Mouse (Mus musculus): Measurements from ENCODE around the gene Serac1. TPM values are rescaled to one million over a fixed set of nuclear protein-coding genes. Genes with fewer than 3 reads are reported as not detected.

Serac1 gene
- 1.4 and 2.8 TPM in 2 replicates for polyA plus RNA-seq (2011; ENCODE audit: insufficient read depth, insufficient read length, low replicate concordance, missing spikeins)

DNA sequence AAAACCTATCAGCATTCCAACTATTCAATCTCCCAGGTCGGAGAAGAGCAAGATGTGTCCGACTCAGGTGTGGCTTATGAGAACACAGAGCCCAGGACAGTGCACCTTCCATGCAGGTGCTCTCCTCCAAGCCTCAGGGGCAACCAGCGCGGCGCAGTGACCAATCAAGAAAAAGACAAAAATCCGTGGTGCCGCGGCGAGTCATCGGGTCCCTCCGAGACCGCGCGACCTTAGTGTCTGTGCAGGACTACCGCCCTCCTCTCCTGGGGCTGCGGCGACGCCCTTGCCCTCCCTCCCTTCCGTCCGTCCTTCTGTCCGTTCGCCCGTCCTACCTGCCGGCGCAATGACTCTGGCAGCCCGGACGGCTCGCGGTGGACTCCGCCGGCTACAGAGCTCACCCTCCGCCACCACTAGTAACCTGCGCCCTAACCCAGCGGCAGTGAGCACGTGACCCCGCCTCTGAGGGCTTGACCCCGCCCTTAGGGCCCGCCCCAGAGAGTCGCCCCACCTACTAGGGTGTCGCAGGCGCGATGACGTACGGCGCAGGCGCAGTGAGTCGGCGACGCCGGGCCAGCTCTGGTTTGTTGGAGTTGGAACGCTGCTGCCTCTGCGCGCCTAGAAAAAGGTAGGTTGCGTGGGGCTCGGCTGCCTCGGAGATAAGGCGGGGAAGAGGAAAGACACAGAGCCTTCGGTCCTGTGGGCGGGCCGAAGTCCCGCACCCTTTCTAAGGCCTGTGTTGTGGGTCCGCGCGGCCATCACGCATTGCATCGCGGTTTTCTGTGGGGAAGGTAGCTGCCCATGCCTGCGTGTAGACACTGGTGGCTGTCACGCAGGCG, at the start of gene Serac1, which contains the start of gene Gtf2h5:
Serac1 (minus strand) TSS at position 455 of the 836 bp plus-strand sequence.
Gtf2h5 (plus strand) TSS at position 500 of the 836 bp plus-strand sequence.
- Histone ChIP-seq H3K4me3 (replicated peaks; ENCODE audit: control insufficient read depth, low read depth, low read length) (peak within 1 kb of the TSS; percentile 93), H3K4me1 (ENCODE audit: control insufficient read depth, insufficient read depth, low read length) (peaks cover 2% of the 10 kb centered on the region; the same call in 1 of the 2 replicates), H3K27ac (ENCODE audit: control insufficient read depth, insufficient read depth, low read depth, low read length, poor library complexity) (peak within 1 kb of the TSS; percentile 90)
- under 1% methylated on average over 70 of the region's 70 CpGs for WGBS
- peak; percentile 13; the same call in 1 of the 2 replicates for TF ChIP-seq CTCF (IDR thresholded peaks at IDR 0.05; ENCODE audit: control insufficient read depth, insufficient read depth, low read length)
- peak; percentile 84; the same call in 1 of the 2 replicates for TF ChIP-seq POLR2A (IDR thresholded peaks at IDR 0.05; ENCODE audit: borderline replicate concordance, control insufficient read depth, low read depth, low read length)

DNA sequence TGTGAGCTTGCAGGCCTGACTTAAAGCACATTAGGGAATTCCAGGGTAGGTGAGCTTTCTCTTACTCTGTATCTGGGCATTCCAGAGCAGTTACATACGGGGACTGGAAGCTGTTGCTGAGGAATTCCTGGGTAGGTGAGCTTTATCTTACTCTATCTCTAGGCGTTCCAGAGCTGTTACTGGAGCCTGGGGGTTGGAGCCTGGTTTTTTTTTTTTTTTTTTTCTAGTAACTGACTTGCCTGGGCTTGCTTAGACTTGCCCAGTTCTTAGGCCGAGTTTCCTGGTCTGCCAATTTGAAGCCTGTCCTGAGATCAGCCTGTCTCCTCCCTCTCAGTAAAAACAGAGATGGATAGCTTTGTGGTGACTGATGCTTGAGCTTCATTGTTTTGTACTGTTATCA, 48.5 kb upstream of the Serac1 start:
- no peak for TF ChIP-seq POLR2A (IDR thresholded peaks at IDR 0.05; ENCODE audit: borderline replicate concordance, control insufficient read depth, low read depth, low read length)
- 57% methylated on average over 3 of the region's 3 CpGs for WGBS
- no peak overlapping the region for H3K27ac ChIP-seq (ENCODE audit: control insufficient read depth, insufficient read depth, low read depth, low read length, poor library complexity)
- no peaks in the 10 kb centered on the region for H3K4me1 ChIP-seq (ENCODE audit: control insufficient read depth, insufficient read depth, low read length)
- no peak overlapping the region for H3K4me3 ChIP-seq (replicated peaks; ENCODE audit: control insufficient read depth, low read depth, low read length)

DNA sequence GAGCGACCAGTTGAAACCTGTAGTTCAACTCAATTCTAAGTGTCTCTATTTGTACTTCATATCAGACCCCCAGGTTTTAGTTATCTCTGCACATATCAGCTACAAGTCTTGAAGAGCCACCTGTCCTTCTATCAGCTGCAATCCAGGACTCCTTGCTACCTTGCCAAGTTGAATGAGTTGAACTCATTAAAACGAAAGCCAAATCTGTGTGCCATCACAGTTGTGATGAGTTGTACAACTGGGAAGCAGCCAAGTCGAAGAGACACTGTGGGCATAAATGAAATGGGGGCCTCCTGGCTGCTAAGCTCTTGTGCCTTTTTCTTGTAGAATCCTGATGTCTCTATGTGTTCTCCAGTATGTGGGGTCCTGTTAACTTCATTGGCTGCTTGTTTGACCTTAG, 45.9 kb upstream of the Serac1 start:
- TF ChIP-seq CTCF (IDR thresholded peaks at IDR 0.05; ENCODE audit: control insufficient read depth, insufficient read depth, low read length) (no peak), POLR2A (IDR thresholded peaks at IDR 0.05; ENCODE audit: borderline replicate concordance, control insufficient read depth, low read depth, low read length) (no peak)
- 80% methylated on average over 3 of the region's 3 CpGs for WGBS
- H3K4me1 ChIP-seq (ENCODE audit: control insufficient read depth, insufficient read depth, low read length), result no peaks in the 10 kb centered on the region
- H3K4me3 ChIP-seq (replicated peaks; ENCODE audit: control insufficient read depth, low read depth, low read length), result no peak overlapping the region
- H3K27ac ChIP-seq (ENCODE audit: control insufficient read depth, insufficient read depth, low read depth, low read length, poor library complexity), result no peak overlapping the region

DNA sequence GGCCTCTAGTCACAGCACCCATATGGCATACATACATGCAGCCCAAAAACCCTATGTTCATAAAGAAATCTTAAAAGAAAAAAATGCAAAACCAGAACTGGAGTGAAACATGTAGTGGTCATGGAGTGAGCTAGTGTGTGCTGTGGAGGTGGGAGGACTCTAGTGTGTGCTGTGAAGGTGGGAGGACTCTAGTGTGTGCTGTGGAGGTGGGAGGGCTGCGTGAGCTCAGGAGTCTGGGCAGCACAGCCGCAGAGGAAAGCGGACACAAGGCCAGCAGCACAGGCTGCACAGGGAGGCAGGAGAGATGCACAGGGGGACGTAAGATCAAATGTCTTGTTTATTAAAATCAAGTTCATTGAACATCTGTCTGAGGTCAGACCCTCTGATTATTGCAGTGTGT, 44.2 kb upstream of the Serac1 start:
- no peak for TF ChIP-seq POLR2A (IDR thresholded peaks at IDR 0.05; ENCODE audit: borderline replicate concordance, control insufficient read depth, low read depth, low read length)
- TF ChIP-seq CTCF (IDR thresholded peaks at IDR 0.05; ENCODE audit: control insufficient read depth, insufficient read depth, low read length), result no peak
- no peak overlapping the region for H3K27ac ChIP-seq (ENCODE audit: control insufficient read depth, insufficient read depth, low read depth, low read length, poor library complexity)
- H3K4me3 ChIP-seq (replicated peaks; ENCODE audit: control insufficient read depth, low read depth, low read length), result no peak overlapping the region
- H3K4me1 ChIP-seq (ENCODE audit: control insufficient read depth, insufficient read depth, low read length), result no peaks in the 10 kb centered on the region
- 92% methylated on average over 4 of the region's 4 CpGs for WGBS

DNA sequence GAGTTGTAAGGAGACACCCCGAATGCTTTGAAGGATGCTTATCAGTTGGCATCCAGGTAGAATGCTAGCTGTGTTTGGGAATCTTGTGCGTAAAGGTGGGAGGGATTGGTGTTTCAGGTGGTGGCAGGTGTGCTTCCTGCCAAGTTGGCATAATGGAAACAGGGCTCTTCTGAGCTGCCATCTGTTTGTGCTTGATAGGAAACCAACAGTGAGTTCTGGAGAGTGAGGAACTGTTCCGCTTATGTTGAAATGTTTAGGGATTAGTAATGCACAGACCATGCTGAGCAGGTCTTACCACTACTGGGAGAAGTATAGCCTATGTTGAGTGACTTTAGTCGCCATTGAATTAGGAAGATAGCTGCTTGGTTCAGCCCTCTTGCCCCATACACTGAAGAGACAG, 39.3 kb upstream of the Serac1 start:
- Histone ChIP-seq H3K4me3 (replicated peaks; ENCODE audit: control insufficient read depth, low read depth, low read length) (no peak overlapping the region), H3K4me1 (ENCODE audit: control insufficient read depth, insufficient read depth, low read length) (no peaks in the 10 kb centered on the region), H3K27ac (ENCODE audit: control insufficient read depth, insufficient read depth, low read depth, low read length, poor library complexity) (no peak overlapping the region)
- no peak for TF ChIP-seq POLR2A (IDR thresholded peaks at IDR 0.05; ENCODE audit: borderline replicate concordance, control insufficient read depth, low read depth, low read length)
- no peak for TF ChIP-seq CTCF (IDR thresholded peaks at IDR 0.05; ENCODE audit: control insufficient read depth, insufficient read depth, low read length)
- 82% methylated on average over 4 of the region's 4 CpGs for WGBS

DNA sequence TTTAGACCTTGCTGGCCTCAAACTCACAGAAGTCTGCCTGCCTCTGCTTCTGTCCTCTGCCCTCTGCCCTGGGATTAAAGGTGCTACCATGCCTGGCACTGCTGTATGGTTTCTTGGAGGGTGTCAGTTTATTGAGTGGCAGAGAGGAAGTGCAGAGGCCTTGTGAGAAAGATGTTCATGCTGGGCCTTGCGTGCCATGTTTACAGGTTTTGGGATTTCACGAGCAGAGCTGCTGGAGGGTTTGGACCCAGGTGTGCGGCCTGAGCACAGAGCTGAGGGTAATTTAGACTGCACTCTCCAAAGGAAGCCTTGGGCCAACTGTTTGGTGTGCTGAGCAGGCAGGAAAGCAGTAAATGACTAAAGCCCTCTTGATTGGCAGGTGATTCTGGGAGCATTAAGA, 38.4 kb upstream of the Serac1 start:
- 77% methylated on average over 3 of the region's 3 CpGs for WGBS
- no peak overlapping the region for H3K4me3 ChIP-seq (replicated peaks; ENCODE audit: control insufficient read depth, low read depth, low read length)

DNA sequence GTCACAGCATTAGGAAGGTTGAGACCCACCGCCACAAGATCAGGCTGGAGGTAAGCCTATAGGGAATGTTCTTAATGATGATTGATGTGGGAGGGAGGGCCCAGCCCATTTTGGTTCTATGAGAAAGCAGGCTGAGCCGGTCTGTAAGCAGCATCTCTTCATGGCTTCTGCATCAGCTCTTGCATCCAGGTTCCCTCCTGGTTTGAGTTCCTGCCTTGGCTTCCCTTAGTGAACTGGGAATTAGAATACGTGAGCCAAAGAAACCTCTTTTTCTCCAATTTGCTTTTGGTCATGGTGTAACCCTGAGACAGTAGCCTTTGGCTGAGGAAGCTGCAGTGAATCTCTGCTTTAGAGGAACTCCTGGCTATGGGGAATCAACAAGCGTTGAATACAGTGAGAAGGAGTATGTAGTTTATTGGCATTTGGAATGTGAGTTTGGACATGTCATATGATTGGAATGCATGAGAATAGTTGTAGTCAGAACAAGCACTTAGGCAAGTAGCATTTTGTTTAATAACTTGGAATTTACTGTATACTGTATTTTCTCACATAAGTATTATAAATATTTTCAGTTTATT, 37.7 kb upstream of the Serac1 start:
- 78% methylated on average over 4 of the region's 4 CpGs for WGBS
- no peak for TF ChIP-seq CTCF (IDR thresholded peaks at IDR 0.05; ENCODE audit: control insufficient read depth, insufficient read depth, low read length)
- no peak for TF ChIP-seq POLR2A (IDR thresholded peaks at IDR 0.05; ENCODE audit: borderline replicate concordance, control insufficient read depth, low read depth, low read length)
- H3K4me3 ChIP-seq (replicated peaks; ENCODE audit: control insufficient read depth, low read depth, low read length), result no peak overlapping the region
- no peaks in the 10 kb centered on the region for H3K4me1 ChIP-seq (ENCODE audit: control insufficient read depth, insufficient read depth, low read length)
- no peak overlapping the region for H3K27ac ChIP-seq (ENCODE audit: control insufficient read depth, insufficient read depth, low read depth, low read length, poor library complexity)

More for the DNA sequence above, 38.4 kb upstream of the Serac1 start:
- no peak for TF ChIP-seq CTCF (IDR thresholded peaks at IDR 0.05; ENCODE audit: control insufficient read depth, insufficient read depth, low read length)
- TF ChIP-seq POLR2A (IDR thresholded peaks at IDR 0.05; ENCODE audit: borderline replicate concordance, control insufficient read depth, low read depth, low read length), result no peak
- H3K4me1 ChIP-seq (ENCODE audit: control insufficient read depth, insufficient read depth, low read length), result no peaks in the 10 kb centered on the region
- no peak overlapping the region for H3K27ac ChIP-seq (ENCODE audit: control insufficient read depth, insufficient read depth, low read depth, low read length, poor library complexity)

DNA sequence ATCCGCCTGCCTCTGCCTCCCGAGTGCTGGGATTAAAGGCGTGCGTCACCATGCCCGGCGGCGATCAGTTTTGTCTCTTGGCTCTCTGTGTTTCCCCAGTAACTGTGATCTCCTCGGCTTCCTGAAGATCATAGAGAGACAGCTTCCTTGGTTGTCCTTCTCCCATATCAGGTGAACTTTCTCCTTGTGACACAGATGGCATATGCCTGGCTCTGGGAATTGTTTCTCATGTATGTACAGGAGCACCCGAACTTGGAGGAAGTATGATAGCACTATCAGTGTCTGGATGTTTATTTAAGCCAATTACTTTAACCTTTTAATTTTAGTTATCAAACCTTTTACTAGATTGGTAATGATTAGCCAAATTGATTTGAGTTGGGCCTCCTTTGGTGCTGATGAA, 35.5 kb upstream of the Serac1 start:
- 83% methylated on average over 9 of the region's 9 CpGs for WGBS
- no peak for TF ChIP-seq POLR2A (IDR thresholded peaks at IDR 0.05; ENCODE audit: borderline replicate concordance, control insufficient read depth, low read depth, low read length)
- TF ChIP-seq CTCF (IDR thresholded peaks at IDR 0.05; ENCODE audit: control insufficient read depth, insufficient read depth, low read length), result no peak
- Histone ChIP-seq H3K4me3 (replicated peaks; ENCODE audit: control insufficient read depth, low read depth, low read length) (no peak overlapping the region), H3K4me1 (ENCODE audit: control insufficient read depth, insufficient read depth, low read length) (no peaks in the 10 kb centered on the region), H3K27ac (ENCODE audit: control insufficient read depth, insufficient read depth, low read depth, low read length, poor library complexity) (no peak overlapping the region)
